Mouse (Mus musculus): ENCODE results near the gene Cct3. TPM values are rescaled to one million over a fixed set of nuclear protein-coding genes. Genes with fewer than 3 reads are reported as not detected.
"Not testable (repeated sequence)": the region's sequence is repeated elsewhere in the genome, so short reads cannot be mapped to it uniquely, and the experiment has no call there.

Gene Cct3
- polyA plus RNA-seq, 1 experiment from 2014 or later = 495 TPM

DNA sequence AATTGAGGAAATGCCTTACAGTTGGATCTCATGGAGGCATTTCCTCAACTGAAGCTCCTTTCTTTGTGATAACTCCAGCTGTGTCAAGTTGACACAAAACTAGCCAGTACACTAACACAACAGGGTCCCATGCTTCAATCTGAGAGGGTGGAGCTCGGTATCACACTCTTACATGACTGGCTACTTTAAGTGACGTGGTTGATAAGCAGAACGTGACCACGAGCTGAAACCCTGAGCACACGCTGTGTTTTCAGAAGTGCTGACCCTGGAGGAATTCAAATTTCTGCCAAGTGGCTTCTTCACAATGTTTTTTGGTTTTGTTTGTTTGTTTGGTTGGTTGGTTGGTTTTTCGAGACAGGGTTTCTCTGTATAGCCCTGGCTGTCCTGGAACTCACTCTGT is 28.9 kb upstream of the Cct3 start:
- WGBS = 77% methylated on average over 6 of the region's 6 CpGs
- not testable (repeated sequence) for H3K27ac ChIP-seq (ENCODE audit: low read length); H3K9ac ChIP-seq (replicated peaks; ENCODE audit: low read depth, low read length); H3K27me3 ChIP-seq (ENCODE audit: control insufficient read depth, insufficient read depth, low read length); H3K4me1 ChIP-seq (ENCODE audit: control insufficient read depth, insufficient read depth, low read length); H3K9me3 ChIP-seq (ENCODE audit: control insufficient read depth, low read depth, low read length); H3K4me2 ChIP-seq (replicated peaks; ENCODE audit: low read depth, low read length); ATAC-seq (ENCODE audit: insufficient number of reproducible peaks, insufficient read depth, low FRiP score, low read depth); H3K4me3 ChIP-seq (ENCODE audit: low read depth, low read length); H3K36me3 ChIP-seq (ENCODE audit: control insufficient read depth, insufficient read depth, low read length)

DNA sequence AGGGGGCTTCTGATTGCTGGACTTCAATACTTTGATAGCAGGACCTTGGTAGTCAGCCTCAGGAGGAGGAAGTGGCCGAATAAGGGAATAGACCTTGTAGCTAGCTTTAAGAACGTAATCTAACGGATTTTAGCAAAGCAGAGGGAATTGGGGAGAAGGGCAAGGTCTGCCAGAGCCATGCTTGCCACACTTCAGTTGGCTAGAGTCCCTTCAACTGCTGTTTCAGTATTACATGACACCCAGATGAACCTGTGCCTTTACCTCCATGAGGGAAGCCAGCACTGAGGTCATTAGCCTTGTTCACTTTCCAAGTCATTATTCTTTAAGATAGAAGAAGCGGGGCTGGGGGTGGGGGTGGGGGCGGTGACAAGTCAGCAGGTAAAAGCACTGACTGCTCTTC is 27.9 kb upstream of the Cct3 start:
- Histone ChIP-seq H3K36me3 (ENCODE audit: control insufficient read depth, insufficient read depth, low read length) (no peaks in the 10 kb centered on the region), H3K27me3 (ENCODE audit: control insufficient read depth, insufficient read depth, low read length) (no peaks in the 10 kb centered on the region), H3K9me3 (ENCODE audit: control insufficient read depth, low read depth, low read length) (no peaks in the 10 kb centered on the region), H3K9ac (replicated peaks; ENCODE audit: low read depth, low read length) (no peak overlapping the region), H3K4me1 (ENCODE audit: control insufficient read depth, insufficient read depth, low read length) (no peaks in the 10 kb centered on the region), H3K4me2 (replicated peaks; ENCODE audit: low read depth, low read length) (no peak overlapping the region), H3K27ac (ENCODE audit: low read length) (no peak overlapping the region), H3K4me3 (ENCODE audit: low read depth, low read length) (no peak overlapping the region)
- 81% methylated on average over 5 of the region's 5 CpGs for WGBS
- no peak for ATAC-seq (ENCODE audit: insufficient number of reproducible peaks, insufficient read depth, low FRiP score, low read depth)

DNA sequence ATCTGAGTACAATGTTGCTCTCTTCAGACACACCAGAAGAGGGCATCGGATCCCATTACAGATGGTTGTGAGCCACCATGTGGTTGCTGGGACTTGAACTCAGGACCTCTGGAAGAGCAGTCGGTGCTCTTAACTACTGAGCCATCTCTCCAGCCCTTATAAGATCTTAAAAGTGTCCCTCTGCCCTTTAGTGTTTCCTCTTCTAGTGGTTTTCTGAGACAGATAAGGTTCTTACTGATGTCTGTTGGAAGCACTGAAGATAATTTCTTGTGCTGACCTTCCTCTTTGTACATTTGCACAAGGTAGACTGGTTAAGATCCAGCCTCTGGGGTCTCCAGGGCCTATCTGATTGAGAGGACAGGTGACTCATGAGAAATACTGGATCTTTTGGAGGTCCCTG is 25.6 kb upstream of the Cct3 start:
- H3K27ac ChIP-seq (ENCODE audit: low read length); H3K4me1 ChIP-seq (ENCODE audit: control insufficient read depth, insufficient read depth, low read length); ATAC-seq (ENCODE audit: insufficient number of reproducible peaks, insufficient read depth, low FRiP score, low read depth); H3K4me2 ChIP-seq (replicated peaks; ENCODE audit: low read depth, low read length); H3K9ac ChIP-seq (replicated peaks; ENCODE audit: low read depth, low read length); H3K36me3 ChIP-seq (ENCODE audit: control insufficient read depth, insufficient read depth, low read length); H3K9me3 ChIP-seq (ENCODE audit: control insufficient read depth, low read depth, low read length); H3K27me3 ChIP-seq (ENCODE audit: control insufficient read depth, insufficient read depth, low read length); H3K4me3 ChIP-seq (ENCODE audit: low read depth, low read length): not testable (repeated sequence)
- WGBS = 85% methylated on average over 2 of the region's 2 CpGs

DNA sequence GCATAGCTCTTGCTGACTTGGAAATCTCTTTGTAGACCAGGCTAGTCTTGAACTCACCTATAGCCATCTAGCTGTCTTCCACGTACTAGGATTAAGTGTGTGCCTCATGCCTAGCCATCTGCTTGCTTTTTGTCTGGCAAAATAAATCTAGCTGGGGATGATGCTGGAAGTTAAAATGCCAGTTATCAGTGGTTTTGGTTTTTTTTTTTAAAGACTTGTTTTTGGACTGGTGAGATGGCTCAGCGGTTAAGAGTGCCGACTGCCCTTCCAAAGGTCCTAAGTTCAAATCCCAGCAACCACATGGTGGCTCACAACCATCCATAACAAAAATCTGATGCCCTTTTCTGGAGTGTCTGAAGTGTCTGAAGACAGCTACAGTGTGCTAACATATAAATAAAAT is 25.1 kb upstream of the Cct3 start:
- no peak for ATAC-seq (ENCODE audit: insufficient number of reproducible peaks, insufficient read depth, low FRiP score, low read depth)
- Histone ChIP-seq H3K4me3 (ENCODE audit: low read depth, low read length) (no peak overlapping the region), H3K4me2 (replicated peaks; ENCODE audit: low read depth, low read length) (no peak overlapping the region), H3K27me3 (ENCODE audit: control insufficient read depth, insufficient read depth, low read length) (no peaks in the 10 kb centered on the region), H3K36me3 (ENCODE audit: control insufficient read depth, insufficient read depth, low read length) (no peaks in the 10 kb centered on the region), H3K9ac (replicated peaks; ENCODE audit: low read depth, low read length) (no peak overlapping the region), H3K4me1 (ENCODE audit: control insufficient read depth, insufficient read depth, low read length) (no peaks in the 10 kb centered on the region), H3K9me3 (ENCODE audit: control insufficient read depth, low read depth, low read length) (no peaks in the 10 kb centered on the region), H3K27ac (ENCODE audit: low read length) (no peak overlapping the region)
- WGBS = 90% methylated on average over 3 of the region's 3 CpGs

DNA sequence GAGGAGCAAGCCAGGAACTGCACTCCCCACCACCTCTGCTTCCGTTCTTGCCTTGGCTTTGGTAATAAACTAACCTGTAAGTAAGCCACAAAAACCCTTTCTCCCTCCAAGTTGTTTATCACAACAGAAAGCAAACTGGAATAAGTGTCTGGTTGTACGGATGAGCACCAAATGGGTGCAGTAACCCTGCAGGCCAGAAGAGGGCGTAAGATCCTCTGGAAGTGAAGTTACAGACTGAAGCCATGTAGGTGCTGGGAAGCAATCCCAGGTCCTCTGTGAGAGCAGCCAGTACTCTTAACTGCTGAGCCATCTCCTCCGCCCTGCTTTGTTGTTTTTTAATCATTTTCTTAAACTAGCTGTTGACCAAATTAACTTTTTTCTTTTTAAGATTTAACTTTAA is 22.9 kb upstream of the Cct3 start:
- ATAC-seq (ENCODE audit: insufficient number of reproducible peaks, insufficient read depth, low FRiP score, low read depth) = no peak
- no peaks in the 10 kb centered on the region for H3K4me1 ChIP-seq (ENCODE audit: control insufficient read depth, insufficient read depth, low read length)
- H3K36me3 ChIP-seq (ENCODE audit: control insufficient read depth, insufficient read depth, low read length) = no peaks in the 10 kb centered on the region
- WGBS = 94% methylated on average over 4 of the region's 4 CpGs
- H3K4me3 ChIP-seq (ENCODE audit: low read depth, low read length) = no peak overlapping the region
- no peak overlapping the region for H3K27ac ChIP-seq (ENCODE audit: low read length)
- no peaks in the 10 kb centered on the region for H3K27me3 ChIP-seq (ENCODE audit: control insufficient read depth, insufficient read depth, low read length)
- no peak overlapping the region for H3K9ac ChIP-seq (replicated peaks; ENCODE audit: low read depth, low read length)
- H3K4me2 ChIP-seq (replicated peaks; ENCODE audit: low read depth, low read length) = no peak overlapping the region
- H3K9me3 ChIP-seq (ENCODE audit: control insufficient read depth, low read depth, low read length) = no peaks in the 10 kb centered on the region

DNA sequence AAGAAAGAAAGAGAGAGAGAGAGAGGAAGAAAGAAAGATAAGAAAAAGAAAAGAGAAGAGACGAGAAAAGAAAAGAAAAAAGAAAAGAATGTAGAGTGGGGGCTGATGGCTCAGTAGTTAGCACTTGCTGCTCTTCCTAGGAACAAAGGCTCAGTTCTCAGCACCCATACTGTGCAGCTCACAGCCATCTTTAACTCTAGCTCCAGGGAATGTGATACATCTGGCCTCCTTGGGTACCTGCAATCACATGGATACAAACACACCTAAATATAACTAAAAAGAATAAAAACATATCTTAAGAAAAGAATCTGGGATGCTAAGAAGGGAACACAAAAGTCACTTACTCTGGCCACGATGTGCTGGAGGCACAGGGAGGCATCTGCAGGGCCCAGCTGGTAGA is 20.8 kb upstream of the Cct3 start:
- Histone ChIP-seq H3K36me3 (ENCODE audit: control insufficient read depth, insufficient read depth, low read length) (no peaks in the 10 kb centered on the region), H3K9me3 (ENCODE audit: control insufficient read depth, low read depth, low read length) (no peaks in the 10 kb centered on the region), H3K4me3 (ENCODE audit: low read depth, low read length) (no peak overlapping the region), H3K9ac (replicated peaks; ENCODE audit: low read depth, low read length) (no peak overlapping the region), H3K27me3 (ENCODE audit: control insufficient read depth, insufficient read depth, low read length) (no peaks in the 10 kb centered on the region), H3K27ac (ENCODE audit: low read length) (no peak overlapping the region), H3K4me1 (ENCODE audit: control insufficient read depth, insufficient read depth, low read length) (no peaks in the 10 kb centered on the region), H3K4me2 (replicated peaks; ENCODE audit: low read depth, low read length) (no peak overlapping the region)
- WGBS = 87% methylated on average over 2 of the region's 2 CpGs
- ATAC-seq (ENCODE audit: insufficient number of reproducible peaks, insufficient read depth, low FRiP score, low read depth) = no peak

DNA sequence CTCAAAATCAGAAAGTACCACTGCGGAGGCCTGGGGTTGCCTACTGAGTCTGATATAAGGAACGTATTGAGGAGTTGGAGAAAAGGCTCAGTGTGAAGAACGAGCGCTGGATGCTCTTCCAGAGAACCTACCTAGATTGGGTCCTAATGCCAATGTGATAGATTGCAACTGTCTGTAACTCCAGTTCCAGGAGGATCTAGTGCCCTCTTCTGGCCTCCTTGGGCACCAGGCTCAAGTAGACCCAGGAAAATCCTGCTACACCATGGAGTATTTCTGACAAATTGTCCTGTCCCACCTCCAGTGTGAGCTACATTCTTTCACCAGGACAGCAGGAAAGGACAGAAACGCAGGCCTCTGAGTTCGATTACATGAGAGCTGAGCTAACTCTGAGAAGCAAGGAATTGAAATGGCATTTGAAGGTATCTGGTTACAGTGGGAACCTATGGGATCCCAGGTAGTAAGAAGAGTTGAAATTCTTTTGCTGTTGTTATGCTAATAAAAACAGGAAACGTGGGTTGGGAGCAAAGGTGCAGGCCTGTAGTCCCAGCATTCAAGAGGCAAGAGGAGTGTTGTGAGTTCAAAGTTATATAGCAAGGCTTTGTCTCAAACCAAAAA is 20.3 kb upstream of the Cct3 start:
- H3K9me3 ChIP-seq (ENCODE audit: control insufficient read depth, low read depth, low read length) = no peaks in the 10 kb centered on the region
- H3K4me1 ChIP-seq (ENCODE audit: control insufficient read depth, insufficient read depth, low read length) = no peaks in the 10 kb centered on the region
- no peak overlapping the region for H3K4me2 ChIP-seq (replicated peaks; ENCODE audit: low read depth, low read length)
- H3K4me3 ChIP-seq (ENCODE audit: low read depth, low read length) = no peak overlapping the region
- no peaks in the 10 kb centered on the region for H3K36me3 ChIP-seq (ENCODE audit: control insufficient read depth, insufficient read depth, low read length)
- no peaks in the 10 kb centered on the region for H3K27me3 ChIP-seq (ENCODE audit: control insufficient read depth, insufficient read depth, low read length)
- H3K9ac ChIP-seq (replicated peaks; ENCODE audit: low read depth, low read length) = no peak overlapping the region
- no peak overlapping the region for H3K27ac ChIP-seq (ENCODE audit: low read length)
- WGBS = 40% methylated on average over 7 of the region's 7 CpGs
- no peak for ATAC-seq (ENCODE audit: insufficient number of reproducible peaks, insufficient read depth, low FRiP score, low read depth)

DNA sequence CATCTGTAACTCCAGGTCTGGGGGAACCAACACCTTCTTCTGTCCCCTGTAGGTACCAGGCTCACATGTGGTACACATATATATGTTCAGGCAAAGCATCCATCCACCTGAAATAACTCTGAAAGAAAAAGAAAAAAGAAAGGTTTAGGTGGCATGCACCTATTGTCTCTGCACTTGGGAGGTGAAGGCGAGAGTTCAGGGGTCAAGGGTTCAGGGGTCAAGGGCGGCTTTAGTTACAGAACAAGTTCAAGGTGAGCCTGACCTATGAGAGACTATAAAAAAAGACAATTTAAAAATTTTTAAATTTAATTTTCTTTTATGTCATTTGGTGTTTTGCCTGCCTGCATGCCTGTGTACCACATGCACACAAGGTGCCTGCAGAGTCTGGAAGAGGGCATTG is 16.9 kb upstream of the Cct3 start:
- Histone ChIP-seq H3K27ac (ENCODE audit: low read length) (no peak overlapping the region), H3K4me1 (ENCODE audit: control insufficient read depth, insufficient read depth, low read length) (no peaks in the 10 kb centered on the region), H3K27me3 (ENCODE audit: control insufficient read depth, insufficient read depth, low read length) (no peaks in the 10 kb centered on the region), H3K9me3 (ENCODE audit: control insufficient read depth, low read depth, low read length) (no peaks in the 10 kb centered on the region), H3K4me2 (replicated peaks; ENCODE audit: low read depth, low read length) (no peak overlapping the region), H3K36me3 (ENCODE audit: control insufficient read depth, insufficient read depth, low read length) (no peaks in the 10 kb centered on the region), H3K4me3 (ENCODE audit: low read depth, low read length) (no peak overlapping the region), H3K9ac (replicated peaks; ENCODE audit: low read depth, low read length) (no peak overlapping the region)
- ATAC-seq (ENCODE audit: insufficient number of reproducible peaks, insufficient read depth, low FRiP score, low read depth) = no peak
- WGBS = 80% methylated on average over 2 of the region's 2 CpGs

DNA sequence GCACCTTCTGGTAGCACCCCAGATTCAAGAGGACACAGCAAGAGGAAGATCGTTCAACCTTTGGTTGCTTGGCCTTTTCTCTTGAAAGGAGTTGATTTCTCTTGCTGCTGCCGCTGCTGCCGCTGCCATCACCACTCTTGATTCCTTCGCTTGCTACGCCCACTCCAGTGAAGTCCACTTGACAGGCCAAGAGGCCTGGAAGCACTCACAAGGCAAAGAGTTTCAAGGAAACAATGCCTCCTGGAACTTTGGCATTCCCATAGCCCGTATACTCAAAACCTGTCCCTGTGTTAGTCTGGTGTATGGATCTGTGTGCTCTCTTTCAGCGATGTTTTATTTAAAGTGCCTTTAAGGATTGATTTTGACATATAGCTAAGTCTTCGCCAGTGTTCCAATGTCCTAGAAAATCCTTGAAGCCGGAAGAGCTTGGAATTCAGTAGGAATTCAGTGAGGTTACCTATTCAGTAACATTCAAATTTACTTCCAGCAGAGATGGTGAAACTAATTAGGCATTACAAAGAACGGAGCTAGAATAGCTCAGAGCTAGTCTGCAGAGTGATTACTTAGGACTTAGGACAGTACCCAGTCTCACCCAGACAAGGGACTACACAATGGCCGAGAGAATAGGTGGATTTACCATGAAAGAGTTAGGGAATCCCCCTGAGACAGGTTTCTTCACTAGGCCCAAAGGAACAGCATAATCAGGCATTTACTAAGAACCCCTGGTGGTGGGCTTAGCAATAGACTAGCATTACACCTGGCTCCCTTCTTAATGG is 15.6 kb upstream of the Cct3 start:
- H3K9ac ChIP-seq (replicated peaks; ENCODE audit: low read depth, low read length); H3K4me2 ChIP-seq (replicated peaks; ENCODE audit: low read depth, low read length); H3K36me3 ChIP-seq (ENCODE audit: control insufficient read depth, insufficient read depth, low read length); H3K9me3 ChIP-seq (ENCODE audit: control insufficient read depth, low read depth, low read length); H3K4me1 ChIP-seq (ENCODE audit: control insufficient read depth, insufficient read depth, low read length); H3K4me3 ChIP-seq (ENCODE audit: low read depth, low read length); ATAC-seq (ENCODE audit: insufficient number of reproducible peaks, insufficient read depth, low FRiP score, low read depth); H3K27ac ChIP-seq (ENCODE audit: low read length); H3K27me3 ChIP-seq (ENCODE audit: control insufficient read depth, insufficient read depth, low read length): not testable (repeated sequence)
- 71% methylated on average over 11 of the region's 11 CpGs for WGBS

Measured in stomach, embryonic 14.5 days (tissue).